Mouse (Mus musculus): ENCODE data around the gene Rpusd2. TPM values are rescaled to one million over a fixed set of nuclear protein-coding genes. Genes with fewer than 3 reads are reported as not detected.
"Not testable (repeated sequence)": the region's sequence is repeated elsewhere in the genome, so short reads cannot be mapped to it uniquely, and the experiment has no call there.

Rpusd2 gene
- polyA plus RNA-seq, 1 experiment from 2014 or later, result 6.6 TPM

GRCm38 (mm10) chr2:119014989-119015388 lies 19.6 kb upstream of the Rpusd2 start:
- no peaks in the 10 kb centered on the region for H3K36me3 ChIP-seq (ENCODE audit: control insufficient read depth, insufficient read depth, low read length)
- ATAC-seq (ENCODE audit: low FRiP score), result no peak
- 83% methylated on average over 7 of the region's 7 CpGs for WGBS

GRCm38 (mm10) chr2:119015604-119016180 lies 18.9 kb upstream of the Rpusd2 start:
- 80% methylated on average over 12 of the region's 12 CpGs for WGBS
- H3K4me3 ChIP-seq (ENCODE audit: low read depth, low read length), result no peak overlapping the region
- H3K9ac ChIP-seq (ENCODE audit: low read depth, low read length), result no peak overlapping the region
- H3K4me1 ChIP-seq (replicated peaks; ENCODE audit: control insufficient read depth, insufficient read depth, low read length), result no peaks in the 10 kb centered on the region
- no peaks in the 10 kb centered on the region for H3K36me3 ChIP-seq (ENCODE audit: control insufficient read depth, insufficient read depth, low read length)
- no peaks in the 10 kb centered on the region for H3K9me3 ChIP-seq (ENCODE audit: control insufficient read depth, low read length)
- H3K4me2 ChIP-seq (replicated peaks; ENCODE audit: low read depth, low read length), result no peak overlapping the region
- no peaks in the 10 kb centered on the region for H3K27me3 ChIP-seq (ENCODE audit: control insufficient read depth, insufficient read depth, low read length)
- no peak overlapping the region for H3K27ac ChIP-seq (ENCODE audit: low read depth, low read length)
- no peak for DNase-seq (ENCODE audit: low spot score)
- ATAC-seq (ENCODE audit: low FRiP score), result no peak

More at GRCm38 (mm10) chr2:119014989-119015388, 19.6 kb upstream of the Rpusd2 start:
- no peak overlapping the region for H3K9ac ChIP-seq (ENCODE audit: low read depth, low read length)
- DNase-seq (ENCODE audit: low spot score), result no peak
- H3K27ac ChIP-seq (ENCODE audit: low read depth, low read length), result no peak overlapping the region
- H3K4me1 ChIP-seq (replicated peaks; ENCODE audit: control insufficient read depth, insufficient read depth, low read length), result no peaks in the 10 kb centered on the region
- no peaks in the 10 kb centered on the region for H3K9me3 ChIP-seq (ENCODE audit: control insufficient read depth, low read length)
- no peak overlapping the region for H3K4me2 ChIP-seq (replicated peaks; ENCODE audit: low read depth, low read length)
- no peak overlapping the region for H3K4me3 ChIP-seq (ENCODE audit: low read depth, low read length)
- H3K27me3 ChIP-seq (ENCODE audit: control insufficient read depth, insufficient read depth, low read length), result no peaks in the 10 kb centered on the region

GRCm38 (mm10) chr2:119016312-119016711 lies 18.3 kb upstream of the Rpusd2 start:
- H3K27me3 ChIP-seq (ENCODE audit: control insufficient read depth, insufficient read depth, low read length); H3K4me2 ChIP-seq (replicated peaks; ENCODE audit: low read depth, low read length); H3K9ac ChIP-seq (ENCODE audit: low read depth, low read length); H3K4me3 ChIP-seq (ENCODE audit: low read depth, low read length); ATAC-seq (ENCODE audit: low FRiP score); H3K9me3 ChIP-seq (ENCODE audit: control insufficient read depth, low read length); H3K36me3 ChIP-seq (ENCODE audit: control insufficient read depth, insufficient read depth, low read length); H3K27ac ChIP-seq (ENCODE audit: low read depth, low read length); H3K4me1 ChIP-seq (replicated peaks; ENCODE audit: control insufficient read depth, insufficient read depth, low read length); DNase-seq (ENCODE audit: low spot score): not testable (repeated sequence)
- 74% methylated on average over 4 of the region's 4 CpGs for WGBS

- 88% methylated on average over 3 of the region's 3 CpGs for WGBS
- no peak overlapping the region for H3K27ac ChIP-seq (ENCODE audit: low read depth, low read length)
- 0 out of 2 replicates have a peak, but pooled peaks cover 2% of the 10 kb centered on the region for H3K36me3 ChIP-seq (ENCODE audit: control insufficient read depth, insufficient read depth, low read length)
- H3K9me3 ChIP-seq (ENCODE audit: control insufficient read depth, low read length), result no peaks in the 10 kb centered on the region
- H3K27me3 ChIP-seq (ENCODE audit: control insufficient read depth, insufficient read depth, low read length), result no peaks in the 10 kb centered on the region
- H3K9ac ChIP-seq (ENCODE audit: low read depth, low read length), result no peak overlapping the region
- no peaks in the 10 kb centered on the region for H3K4me1 ChIP-seq (replicated peaks; ENCODE audit: control insufficient read depth, insufficient read depth, low read length)
- DNase-seq (ENCODE audit: low spot score), result no peak
- no peak overlapping the region for H3K4me2 ChIP-seq (replicated peaks; ENCODE audit: low read depth, low read length)
- H3K4me3 ChIP-seq (ENCODE audit: low read depth, low read length), result no peak overlapping the region
- no peak for ATAC-seq (ENCODE audit: low FRiP score)
Measured at GRCm38 (mm10) chr2:119017647-119018046, 16.9 kb upstream of the Rpusd2 start.

- H3K4me2 ChIP-seq (replicated peaks; ENCODE audit: low read depth, low read length), result no peak overlapping the region
- WGBS, result 53% methylated on average over 22 of the region's 22 CpGs
Measured at GRCm38 (mm10) chr2:119018391-119019122, 16.0 kb upstream of the Rpusd2 start.

GRCm38 (mm10) chr2:119019131-119019530 lies 15.5 kb upstream of the Rpusd2 start:
- 13% methylated on average over 5 of the region's 5 CpGs for WGBS
- Histone ChIP-seq H3K9me3 (ENCODE audit: control insufficient read depth, low read length) (no peaks in the 10 kb centered on the region), H3K4me3 (ENCODE audit: low read depth, low read length) (no peak overlapping the region), H3K27ac (ENCODE audit: low read depth, low read length) (peak overlapping the region; percentile 11; the same call in 1 of the 2 replicates), H3K4me1 (replicated peaks; ENCODE audit: control insufficient read depth, insufficient read depth, low read length) (no peaks in the 10 kb centered on the region), H3K36me3 (ENCODE audit: control insufficient read depth, insufficient read depth, low read length) (0 out of 2 replicates have a peak, but pooled peaks cover 2% of the 10 kb centered on the region), H3K27me3 (ENCODE audit: control insufficient read depth, insufficient read depth, low read length) (no peaks in the 10 kb centered on the region), H3K4me2 (replicated peaks; ENCODE audit: low read depth, low read length) (no peak overlapping the region), H3K9ac (ENCODE audit: low read depth, low read length) (no peak overlapping the region)
- ATAC-seq (ENCODE audit: low FRiP score), result peak; percentile 38; the same call in 1 of the 2 replicates
- DNase-seq (ENCODE audit: low spot score), result peak; percentile 52

More at GRCm38 (mm10) chr2:119018391-119019122, 16.0 kb upstream of the Rpusd2 start:
- Histone ChIP-seq H3K9me3 (ENCODE audit: control insufficient read depth, low read length) (no peaks in the 10 kb centered on the region), H3K27ac (ENCODE audit: low read depth, low read length) (peak overlapping the region; percentile 11; the same call in 1 of the 2 replicates), H3K27me3 (ENCODE audit: control insufficient read depth, insufficient read depth, low read length) (no peaks in the 10 kb centered on the region), H3K36me3 (ENCODE audit: control insufficient read depth, insufficient read depth, low read length) (0 out of 2 replicates have a peak, but pooled peaks cover 2% of the 10 kb centered on the region), H3K4me3 (ENCODE audit: low read depth, low read length) (no peak overlapping the region), H3K4me1 (replicated peaks; ENCODE audit: control insufficient read depth, insufficient read depth, low read length) (no peaks in the 10 kb centered on the region), H3K9ac (ENCODE audit: low read depth, low read length) (no peak overlapping the region)
- DNase-seq (ENCODE audit: low spot score) (peak; percentile 45), ATAC-seq (ENCODE audit: low FRiP score) (peak; percentile 71)

GRCm38 (mm10) chr2:119019538-119019937 lies 15.1 kb upstream of the Rpusd2 start:
- Histone ChIP-seq H3K4me1 (replicated peaks; ENCODE audit: control insufficient read depth, insufficient read depth, low read length) (no peaks in the 10 kb centered on the region), H3K4me2 (replicated peaks; ENCODE audit: low read depth, low read length) (no peak overlapping the region), H3K27me3 (ENCODE audit: control insufficient read depth, insufficient read depth, low read length) (no peaks in the 10 kb centered on the region), H3K27ac (ENCODE audit: low read depth, low read length) (no peak overlapping the region), H3K9me3 (ENCODE audit: control insufficient read depth, low read length) (no peaks in the 10 kb centered on the region), H3K9ac (ENCODE audit: low read depth, low read length) (no peak overlapping the region), H3K36me3 (ENCODE audit: control insufficient read depth, insufficient read depth, low read length) (0 out of 2 replicates have a peak, but pooled peaks cover 2% of the 10 kb centered on the region), H3K4me3 (ENCODE audit: low read depth, low read length) (no peak overlapping the region)
- DNase-seq (ENCODE audit: low spot score) (no peak), ATAC-seq (ENCODE audit: low FRiP score) (no peak)
- 67% methylated on average over 4 of the region's 4 CpGs for WGBS

GRCm38 (mm10) chr2:119023154-119023660 lies 11.4 kb upstream of the Rpusd2 start:
- Histone ChIP-seq H3K27ac (ENCODE audit: low read depth, low read length) (no peak overlapping the region), H3K9me3 (ENCODE audit: control insufficient read depth, low read length) (no peaks in the 10 kb centered on the region), H3K9ac (ENCODE audit: low read depth, low read length) (no peak overlapping the region), H3K36me3 (ENCODE audit: control insufficient read depth, insufficient read depth, low read length) (0 out of 2 replicates have a peak, but pooled peaks cover 2% of the 10 kb centered on the region), H3K4me1 (replicated peaks; ENCODE audit: control insufficient read depth, insufficient read depth, low read length) (no peaks in the 10 kb centered on the region), H3K4me3 (ENCODE audit: low read depth, low read length) (no peak overlapping the region), H3K4me2 (replicated peaks; ENCODE audit: low read depth, low read length) (no peak overlapping the region), H3K27me3 (ENCODE audit: control insufficient read depth, insufficient read depth, low read length) (no peaks in the 10 kb centered on the region)
- no peak for ATAC-seq (ENCODE audit: low FRiP score)
- DNase-seq (ENCODE audit: low spot score), result no peak
- 92% methylated on average over 6 of the region's 6 CpGs for WGBS
